Mouse (Mus musculus) telencephalon, adult 2 months (tissue): ENCODE measurements around the gene Cyp2d10.
"Not testable (repeated sequence)": the region's sequence is repeated elsewhere in the genome, so short reads cannot be mapped to it uniquely, and the experiment has no call there.

ENCODE experiments used
- DNase-seq: peaks from one replicate; pipeline ENCODE4 v3.0.0-alpha.2; 2011; ENCODE audit warnings: low read depth, low spot score

Gene Cyp2d10

DNA sequence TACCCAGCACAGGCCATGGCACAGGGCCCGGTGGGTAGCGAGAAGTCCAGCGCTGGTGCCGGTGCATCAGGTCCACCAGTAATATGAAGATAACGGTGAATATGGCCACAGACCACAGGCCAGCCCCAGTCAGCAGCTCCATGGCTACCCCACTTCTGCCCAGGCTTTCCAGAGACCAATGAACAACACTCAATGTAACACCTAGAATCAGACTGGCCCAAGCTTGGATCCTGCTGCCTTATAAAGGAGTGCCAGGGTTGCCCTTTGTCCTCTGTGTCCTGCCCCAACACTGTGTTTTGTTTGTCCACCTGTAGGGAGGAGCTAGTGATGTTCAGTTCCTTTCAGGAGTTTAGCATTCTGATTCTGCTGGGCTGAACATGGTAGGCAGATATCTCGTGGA is at the start of gene Cyp2d10:
TSS of gene Cyp2d10 (minus strand) at position 215 of the 400 bp plus-strand sequence.
- DNase-seq: no peak

DNA sequence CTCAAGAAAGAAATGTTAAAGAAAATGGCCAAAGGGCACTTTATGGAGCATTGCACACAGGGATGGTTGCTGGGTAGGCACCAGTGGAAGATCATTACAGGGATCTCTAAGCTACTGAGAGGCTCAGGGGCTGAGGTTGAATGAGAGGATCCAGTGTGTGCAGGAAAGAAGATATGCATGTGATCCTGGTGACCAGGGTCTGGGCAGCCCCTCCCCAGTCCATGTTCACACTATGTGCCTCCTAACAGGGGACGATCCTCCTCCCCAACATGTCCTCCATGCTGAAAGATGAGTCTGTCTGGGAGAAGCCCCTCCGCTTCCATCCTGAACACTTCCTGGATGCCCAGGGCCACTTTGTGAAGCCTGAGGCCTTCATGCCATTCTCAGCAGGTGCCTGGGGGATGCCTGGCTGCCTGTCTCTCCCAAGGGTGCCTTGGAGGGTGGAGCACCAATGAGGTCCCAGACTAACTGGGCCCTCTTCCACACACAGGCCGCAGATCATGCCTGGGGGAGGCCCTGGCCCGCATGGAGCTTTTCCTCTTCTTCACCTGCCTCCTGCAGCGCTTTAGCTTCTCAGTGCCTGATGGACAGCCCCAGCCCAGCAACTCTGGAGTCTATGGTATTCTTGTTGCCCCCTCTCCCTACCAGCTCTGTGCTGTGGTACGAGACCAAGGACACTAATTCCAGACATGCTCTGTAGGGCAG is 49.2 kb upstream of the Cyp2d10 start:
- not testable (repeated sequence) for DNase-seq

DNA sequence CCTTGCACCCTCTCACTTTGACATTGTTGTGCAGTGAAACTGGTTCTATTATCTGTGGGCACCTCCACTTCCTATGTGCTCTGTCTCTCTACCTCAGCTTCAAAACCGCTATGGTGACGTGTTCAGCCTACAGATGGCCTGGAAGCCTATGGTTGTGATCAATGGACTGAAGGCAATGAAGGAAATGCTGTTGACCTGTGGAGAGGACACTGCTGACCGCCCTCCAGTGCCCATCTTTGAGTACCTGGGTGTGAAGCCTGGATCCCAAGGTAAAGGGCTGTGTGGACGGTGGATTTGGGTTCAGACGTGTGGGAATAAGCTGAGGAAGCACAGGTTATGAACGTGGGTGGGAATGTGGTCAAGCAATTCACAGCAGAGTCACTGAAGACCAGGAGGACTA is 46.5 kb upstream of the Cyp2d10 start:
- not testable (repeated sequence) for DNase-seq

DNA sequence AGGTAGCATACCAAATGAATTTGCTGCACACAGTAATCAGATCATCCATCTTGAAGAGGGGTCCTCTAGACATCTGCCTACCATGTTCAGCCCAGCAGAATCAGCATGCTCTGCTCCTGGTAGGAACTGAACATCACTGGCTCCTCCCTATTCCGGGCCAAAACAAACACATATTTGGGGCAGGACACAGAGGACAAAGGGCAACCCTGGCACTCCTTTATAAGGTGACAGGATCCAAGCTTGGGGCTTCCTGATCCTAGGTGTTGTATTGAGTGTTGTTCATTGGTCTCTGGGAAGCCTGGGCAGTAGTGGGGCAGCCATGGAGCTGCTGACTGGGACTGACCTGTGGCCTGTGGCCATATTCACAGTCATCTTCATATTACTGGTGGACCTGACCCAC is 45.1 kb upstream of the Cyp2d10 start:
- DNase-seq: not testable (repeated sequence)

DNA sequence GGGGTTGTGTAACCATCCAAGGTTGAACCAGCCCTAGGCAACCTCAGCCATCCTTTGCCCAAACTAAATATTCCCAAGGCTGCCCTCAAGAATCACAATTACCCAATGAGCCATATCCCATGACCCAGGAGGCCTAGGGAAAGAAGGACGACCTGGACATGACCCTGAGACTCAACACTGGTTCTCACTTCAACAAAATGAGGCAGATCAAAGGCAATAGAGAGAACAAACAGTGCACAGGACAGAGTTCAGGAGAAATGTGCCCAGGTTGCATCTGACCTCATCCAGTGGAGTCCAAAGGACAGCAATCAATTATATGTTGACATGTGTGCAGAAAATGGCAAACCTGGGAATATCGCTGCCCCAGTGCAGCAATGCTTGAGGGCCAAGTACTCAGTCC is 43.0 kb upstream of the Cyp2d10 start:
- not testable (repeated sequence) for DNase-seq

DNA sequence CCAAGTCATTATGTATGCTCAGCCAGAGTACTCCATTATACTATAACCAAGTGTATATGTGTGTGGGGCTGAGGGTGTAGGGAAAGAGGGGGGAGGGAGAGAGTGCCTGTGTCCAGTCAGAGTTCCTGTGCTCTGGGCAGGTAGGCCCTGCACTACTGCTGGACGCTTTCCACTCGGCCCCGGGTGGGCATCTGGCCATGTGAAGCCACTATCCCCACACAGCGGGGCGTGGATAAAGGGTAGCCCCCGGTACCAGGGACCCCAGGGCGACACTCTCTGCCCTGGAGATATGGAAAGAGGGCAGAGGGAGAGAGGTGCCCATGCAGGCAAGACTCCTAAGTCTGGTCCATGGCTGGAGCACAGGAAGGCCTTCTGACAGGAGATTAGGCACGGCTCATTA is 38.2 kb upstream of the Cyp2d10 start:
- no peak for DNase-seq

DNA sequence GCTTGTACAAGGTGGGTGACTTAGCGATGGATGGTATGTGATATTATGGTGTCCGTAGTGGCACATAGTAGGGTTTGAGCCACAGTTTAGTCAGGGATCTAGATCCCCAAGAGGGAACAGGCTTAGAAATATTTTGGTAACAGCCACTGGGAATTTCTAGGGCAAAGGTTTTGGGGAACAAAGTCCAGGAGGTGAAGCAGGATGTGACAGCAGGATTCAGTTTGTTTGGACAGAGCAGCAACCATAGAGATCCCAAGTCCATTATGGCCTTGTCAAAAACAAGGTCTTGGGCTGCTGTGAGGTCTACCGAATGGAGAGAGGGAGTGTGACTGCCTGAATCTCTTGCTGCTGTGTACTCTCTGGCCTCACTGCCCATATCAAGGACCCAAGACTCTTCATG is 36.7 kb upstream of the Cyp2d10 start:
- no peak for DNase-seq

DNA sequence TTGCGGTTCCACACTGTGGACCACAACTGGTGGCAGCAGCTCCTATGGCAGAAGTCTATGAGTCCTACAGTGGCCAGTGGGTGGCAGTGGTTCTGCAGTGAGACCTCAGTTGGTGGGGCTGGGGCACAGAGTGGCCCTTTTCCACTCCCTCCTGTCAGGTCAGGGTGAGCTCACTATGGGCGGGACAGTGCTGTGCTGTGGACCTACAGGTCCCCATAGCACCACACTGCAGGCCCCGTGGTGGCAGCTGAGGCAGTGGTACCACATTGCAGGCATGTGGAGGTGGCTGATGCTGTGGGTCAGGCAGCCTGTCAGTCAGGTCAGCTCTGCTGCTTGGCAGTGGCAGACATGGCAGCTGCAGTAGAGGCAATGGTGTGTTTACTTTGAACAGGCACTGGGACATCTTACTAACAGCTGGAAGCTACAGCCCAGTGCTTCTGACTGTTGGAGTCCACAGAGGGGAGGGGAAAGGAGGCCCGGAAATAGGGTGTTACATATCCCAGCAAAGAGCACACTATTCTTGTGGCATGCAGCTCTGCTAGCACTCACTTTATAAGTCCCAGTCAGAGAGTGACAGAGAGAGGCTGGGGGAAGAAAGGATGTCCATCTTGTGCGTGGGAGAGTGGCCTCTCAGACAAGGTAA is 31.1 kb upstream of the Cyp2d10 start:
- no peak for DNase-seq

DNA sequence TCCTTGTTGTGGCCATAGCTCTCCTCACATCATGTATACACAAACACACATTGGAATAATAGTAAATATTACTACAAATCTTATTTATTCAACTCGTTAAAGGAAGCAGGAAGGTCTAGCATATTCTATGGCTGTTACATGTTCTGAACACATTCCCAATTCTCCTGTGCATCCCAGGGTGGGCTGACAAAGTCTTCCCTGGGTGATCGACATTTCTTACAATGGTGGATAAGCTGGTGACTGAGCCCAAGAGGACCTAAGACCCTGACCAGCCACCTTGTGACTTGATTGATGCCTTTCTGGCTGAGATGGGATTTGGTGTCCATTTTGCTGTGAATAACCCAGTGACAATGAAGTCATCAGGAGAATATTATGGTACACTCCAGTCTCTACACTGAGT is 28.6 kb upstream of the Cyp2d10 start:
- DNase-seq: no peak

DNA sequence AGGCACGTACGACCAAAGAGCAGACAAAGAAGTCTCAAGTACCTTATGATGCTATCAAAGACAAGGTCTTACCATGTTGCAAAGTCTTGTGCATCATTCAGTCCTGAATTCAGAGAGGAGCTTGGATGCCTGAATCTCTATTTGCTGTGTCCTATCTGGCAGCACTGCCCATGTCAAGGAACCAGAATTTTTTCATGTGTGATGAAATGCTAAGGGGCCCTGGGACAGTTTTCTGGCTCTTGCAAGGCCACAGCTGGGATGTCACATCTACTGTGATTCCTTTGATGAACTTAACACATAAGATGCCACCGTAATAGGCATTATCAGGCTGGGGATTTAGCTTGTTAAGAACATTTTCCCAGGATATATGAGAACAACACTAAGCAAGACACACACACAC is 28.0 kb upstream of the Cyp2d10 start:
- DNase-seq: no peak

DNA sequence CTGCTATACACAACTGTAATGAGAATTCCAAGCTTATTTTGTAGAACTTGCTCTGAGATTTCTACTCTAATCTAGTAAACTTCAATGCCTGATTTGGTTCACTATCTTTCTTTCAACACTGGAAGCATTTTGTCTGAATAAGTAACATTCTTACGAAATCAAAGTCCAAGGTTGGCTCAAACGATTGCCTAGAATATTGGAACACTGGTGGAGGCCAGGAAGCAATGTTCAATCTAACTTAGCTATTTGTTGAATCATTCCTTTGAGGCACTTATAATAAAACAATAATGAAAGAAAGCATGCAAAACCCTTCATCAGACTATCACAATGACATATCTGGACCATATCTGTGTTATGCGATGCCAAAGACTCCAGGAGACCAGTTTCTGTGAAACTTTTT is 27.5 kb upstream of the Cyp2d10 start:
- DNase-seq: no peak

DNA sequence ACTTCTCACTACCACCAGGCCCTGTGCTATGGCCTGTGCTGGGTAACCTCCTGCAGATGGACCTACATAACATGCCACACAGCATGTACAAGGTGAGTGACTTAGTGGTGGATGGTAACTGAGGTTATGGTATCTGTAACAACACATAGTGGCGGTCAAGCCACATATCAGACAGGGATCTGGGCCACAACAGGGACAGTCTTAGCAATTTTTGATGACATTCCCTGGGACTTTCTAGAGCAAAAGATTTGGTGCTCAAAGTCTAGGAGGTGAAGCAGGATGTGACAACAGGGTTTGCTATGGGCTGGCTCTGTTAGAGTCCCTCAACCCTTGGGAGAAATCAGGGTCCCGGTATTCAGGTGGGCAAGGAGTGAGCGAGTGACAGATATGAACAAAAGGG is 26.6 kb upstream of the Cyp2d10 start:
- DNase-seq: no peak

DNA sequence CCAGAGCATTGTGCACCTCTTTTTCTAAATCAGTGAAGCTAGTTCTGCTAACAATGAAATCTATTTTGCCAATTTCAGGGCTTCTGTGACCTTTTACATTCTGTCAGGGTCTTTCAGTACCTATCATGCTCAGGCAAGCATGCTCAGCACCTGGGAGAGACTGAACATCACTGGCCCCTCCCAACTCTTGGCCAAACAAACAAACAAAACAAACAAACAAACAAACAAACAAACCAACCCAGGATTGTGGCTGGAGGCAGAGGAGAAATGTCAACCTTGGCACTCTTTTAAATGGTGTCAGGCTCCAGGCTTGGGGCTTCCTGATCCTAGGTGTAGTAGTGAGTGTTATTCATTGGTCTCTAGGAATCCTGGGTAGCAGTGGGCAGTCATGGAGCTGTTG is 26.1 kb upstream of the Cyp2d10 start, which contains the start of gene Cyp2d9:
TSS of gene Cyp2d9 (plus strand) at position 301 of the 400 bp plus-strand sequence.
- DNase-seq: no peak

DNA sequence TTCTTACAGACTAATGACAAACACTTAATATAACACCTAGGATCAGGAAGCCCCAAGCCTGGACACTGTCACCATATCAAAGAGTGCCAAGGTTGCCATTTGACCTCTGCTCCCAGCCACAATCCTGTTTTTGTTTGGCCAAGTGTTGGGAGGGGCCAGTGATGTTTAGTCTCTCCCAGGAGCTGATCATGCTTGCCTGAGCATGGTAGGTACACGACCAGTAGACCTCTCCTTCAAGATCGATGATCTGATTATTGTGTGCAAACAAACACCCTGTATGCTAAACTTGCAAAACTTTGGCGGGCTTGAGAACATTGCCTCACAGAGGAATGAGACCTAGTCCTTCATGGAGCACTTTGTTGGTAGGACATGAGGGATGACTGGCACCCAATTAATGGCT is 16.5 kb upstream of the Cyp2d10 start:
- no peak for DNase-seq

DNA sequence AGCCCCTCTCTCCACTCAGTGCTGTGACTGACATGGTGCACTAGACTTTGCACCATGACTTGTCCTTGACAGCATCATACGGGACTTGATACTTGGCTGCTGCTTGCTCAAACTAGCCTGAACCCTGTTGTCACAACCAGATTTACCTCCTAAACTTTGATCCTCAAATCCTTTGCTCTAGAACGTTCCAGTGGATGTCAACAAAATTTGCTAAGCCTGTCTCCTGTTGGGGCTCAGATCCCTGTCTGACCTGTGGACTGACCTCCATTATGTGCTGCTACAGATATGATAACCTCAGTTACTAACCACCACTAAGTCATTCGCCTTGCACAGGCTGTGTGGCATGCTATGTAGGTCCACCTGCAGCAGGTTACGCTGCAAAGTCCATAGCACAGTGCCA is 15.9 kb upstream of the Cyp2d10 start:
- no peak for DNase-seq

DNA sequence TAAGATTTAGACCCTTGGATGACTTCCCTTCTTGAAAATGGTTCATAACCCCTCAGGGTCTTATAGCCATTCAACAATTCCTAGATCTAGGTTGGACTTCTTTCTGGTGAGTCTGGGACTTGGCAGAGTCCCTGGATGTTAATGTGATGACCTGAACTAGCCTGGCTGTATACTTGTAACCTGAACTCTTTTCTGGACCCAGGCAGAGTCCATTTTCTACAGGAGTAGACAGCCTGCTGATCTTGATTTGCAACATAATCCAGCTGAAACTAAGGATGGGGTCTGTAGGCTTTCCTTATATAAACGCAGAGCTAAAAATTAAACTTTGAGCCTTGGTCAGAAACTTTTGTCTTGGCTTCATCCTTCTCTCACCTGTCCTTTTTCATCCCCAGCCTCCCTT is 11.6 kb upstream of the Cyp2d10 start:
- no peak for DNase-seq

DNA sequence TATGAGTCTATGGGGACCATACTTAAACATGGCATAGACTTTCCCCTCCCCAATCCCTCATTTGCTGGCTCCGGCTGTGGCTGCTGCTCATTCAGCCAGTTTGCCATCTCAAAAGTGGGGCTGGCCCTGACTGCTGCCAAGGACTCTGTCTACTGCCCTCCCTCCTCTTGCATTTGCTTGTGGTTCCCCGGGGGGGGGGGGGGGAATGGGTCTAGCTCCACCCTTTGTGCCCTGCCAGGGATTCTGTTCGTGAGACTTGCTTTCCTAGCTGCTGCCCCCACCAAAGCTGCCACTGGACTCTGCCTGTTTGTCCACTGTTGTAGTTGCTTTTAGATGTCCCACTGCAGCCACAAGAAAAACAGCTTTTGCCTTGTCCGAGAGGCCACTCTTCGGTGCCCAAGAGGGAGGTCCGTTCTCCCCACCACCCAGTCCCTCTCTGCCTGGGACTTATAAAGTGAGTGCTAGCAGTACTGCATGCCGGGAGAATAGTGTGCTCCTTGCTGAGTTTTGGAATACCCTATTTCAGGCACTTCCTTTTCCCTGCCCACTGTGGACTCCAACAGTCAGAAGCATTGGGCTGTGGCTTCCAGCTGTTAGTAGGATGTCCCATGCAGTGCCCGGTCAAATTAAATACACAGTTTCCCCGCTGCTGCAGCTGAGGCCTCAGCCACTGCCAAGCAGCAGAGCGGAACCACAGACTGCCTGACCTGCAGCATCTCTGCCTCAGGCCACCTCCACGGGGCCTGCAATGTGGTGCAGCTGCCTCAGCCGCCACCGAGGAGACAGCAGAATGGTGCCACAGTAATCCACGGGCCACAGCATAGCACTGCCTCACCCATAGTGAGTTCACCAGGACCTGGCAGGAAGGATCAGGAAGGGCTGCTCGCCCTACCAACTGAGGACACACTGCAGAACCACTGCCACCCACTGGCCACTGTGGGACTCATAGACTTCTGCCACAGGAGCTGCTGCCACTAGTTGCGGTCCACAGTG is 10.1 kb upstream of the Cyp2d10 start:
- DNase-seq: peak; percentile 34

DNA sequence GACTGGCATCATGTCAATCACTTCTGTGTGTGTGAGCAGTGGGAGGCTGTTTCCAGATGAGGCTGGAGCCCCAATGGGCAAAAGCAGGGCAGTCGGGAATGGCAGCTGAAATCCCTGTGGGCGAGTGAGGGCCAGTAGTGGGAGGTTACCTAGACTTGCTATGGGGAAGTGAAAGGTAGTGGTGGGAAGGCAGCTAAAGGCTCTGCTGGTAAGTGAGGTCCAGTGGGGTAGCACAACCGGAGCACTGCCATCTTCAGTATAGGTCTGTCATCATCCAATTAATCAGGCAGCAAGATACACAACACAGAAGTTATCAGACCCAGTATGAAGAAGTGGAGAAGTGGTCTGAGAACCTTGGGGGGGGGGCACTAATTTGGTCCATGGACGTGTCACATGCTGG is 541 bp upstream of the Cyp2d10 start:
- no peak for DNase-seq

DNA sequence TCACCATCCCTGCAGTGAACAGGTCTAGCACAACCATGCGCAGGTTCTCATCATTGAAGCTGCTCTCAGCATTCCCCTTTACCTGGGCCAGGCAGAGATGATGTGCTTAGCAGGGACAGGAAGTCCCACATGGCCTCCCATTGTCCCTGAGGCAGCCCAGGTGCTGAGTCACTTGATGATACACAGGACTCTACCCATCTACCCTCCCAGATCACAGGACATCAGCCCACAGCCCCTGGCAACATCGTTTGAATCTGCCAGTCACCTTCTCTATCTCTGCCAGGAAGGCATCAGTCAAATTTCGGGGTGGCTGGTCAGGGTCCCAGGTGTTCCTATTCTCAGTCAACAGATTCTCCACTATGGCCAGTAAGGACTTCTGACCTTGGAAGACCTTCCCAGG is 2.8 kb downstream of the Cyp2d10 start:
- DNase-seq: no peak

DNA sequence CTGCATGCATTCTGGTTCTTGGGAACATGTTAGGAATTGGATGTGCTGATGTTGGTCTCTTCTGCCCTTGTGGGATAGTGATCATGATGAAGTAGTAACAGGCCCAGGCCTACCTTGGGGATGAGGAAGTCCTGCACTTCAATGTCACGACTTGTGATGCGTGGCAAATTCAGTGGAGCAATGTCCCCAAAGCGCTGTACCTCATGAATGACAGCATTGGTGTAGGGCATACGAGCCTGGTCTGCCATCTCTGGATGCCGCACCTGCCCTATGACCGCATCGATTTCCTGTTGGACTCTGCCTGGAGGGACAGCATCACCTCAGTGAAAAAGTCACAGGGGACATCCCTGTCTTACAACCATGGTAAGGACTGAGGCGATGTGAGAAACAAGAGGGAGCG is 3.4 kb downstream of the Cyp2d10 start:
- no peak for DNase-seq

DNA sequence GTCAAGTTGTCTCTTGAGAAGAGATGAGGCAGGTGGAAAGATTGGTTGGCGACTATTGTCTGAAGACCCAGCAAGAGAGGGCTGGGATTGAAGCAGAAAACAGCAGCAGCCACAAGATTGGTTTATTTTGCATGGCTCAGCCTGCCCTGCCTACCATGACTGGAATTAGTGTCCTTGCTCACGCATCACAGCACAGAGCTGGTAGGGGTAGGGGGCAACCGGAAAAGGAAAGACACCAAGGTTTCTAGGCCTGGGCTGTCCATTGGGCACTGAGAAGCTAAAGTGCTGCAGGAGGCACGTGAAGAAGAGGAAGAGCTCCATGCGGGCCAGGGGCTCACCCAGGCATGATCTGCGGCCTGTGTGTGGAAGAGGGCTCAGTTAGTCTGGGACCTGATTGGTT is 4.3 kb downstream of the Cyp2d10 start:
- no peak for DNase-seq

DNA sequence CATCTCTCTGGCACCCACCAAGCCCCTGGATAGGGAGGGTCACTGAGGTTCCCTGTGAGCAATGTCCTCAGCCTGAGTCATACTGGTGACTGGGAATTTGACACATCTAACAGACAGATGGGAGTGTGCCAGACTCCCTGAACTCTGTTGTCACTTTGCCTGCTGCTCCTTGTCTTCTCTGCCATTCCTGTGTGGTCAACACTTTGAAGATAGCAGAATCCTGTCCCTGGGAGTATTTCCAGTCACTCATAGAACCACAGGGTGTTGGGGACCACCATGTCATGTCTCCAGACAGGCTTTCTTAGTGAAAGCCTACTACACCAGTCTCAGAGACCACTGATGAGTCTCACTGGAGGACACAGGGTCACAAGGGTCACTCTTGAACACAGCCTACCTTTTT is 4.9 kb downstream of the Cyp2d10 start:
- DNase-seq: no peak
